Mouse (Mus musculus): ENCODE measurements at regions not wholly inside any gene's neighbourhood (a gene's known extent, or its start where the extent isn't known, plus 50 kb on each side); places are given as distances from the start of the nearest gene placed in this dataset.

GRCm38 (mm10) chr13:97442283-97442682 is 201.4 kb downstream of the Enc1 start:
- TF ChIP-seq POLR2A (IDR thresholded peaks at IDR 0.05; ENCODE audit: borderline replicate concordance, extremely low read depth, low read depth, low read length): no peak
- no peak for TF ChIP-seq CTCF (IDR thresholded peaks at IDR 0.05; ENCODE audit: insufficient read depth, low read length)

All from lung, adult 2 months (tissue).